34 mouse cellular contexts compared by ENCODE assay signal in genomic region chr5:130298831-130299460, GRCm38 (mm10).
"Had no signal": no experiment of that assay in that cellular context is flagged by ENCODE, and none has a peak within 500 bp of the region (broad histone marks: within the 10 kb centered on the region; RNA-seq: fewer than 3 reads in every experiment).

No protein-coding gene starts in this region.

- H3K4me3 ChIP-seq: heart, embryonic 10.5 days; heart, embryonic 12.5 days; heart, embryonic 13.5 days; heart, embryonic 15.5 days; hindbrain, embryonic 10.5 days; hindbrain, embryonic 12.5 days; hindbrain, embryonic 13.5 days; hindbrain, embryonic 15.5 days; intestine, embryonic 15.5 days; kidney, embryonic 15.5 days; layer of hippocampus, adult 2 months; left cerebral cortex, adult 2 months had no signal

- H3K4me2 ChIP-seq: heart, embryonic 11.5 days; heart, embryonic 12.5 days; heart, embryonic 13.5 days; heart, embryonic 15.5 days; hindbrain, embryonic 12.5 days; hindbrain, embryonic 13.5 days; hindbrain, embryonic 14.5 days; hindbrain, embryonic 15.5 days; intestine, embryonic 15.5 days; kidney, embryonic 15.5 days had no signal

- H3K27ac ChIP-seq: heart, embryonic 10.5 days; heart, embryonic 13.5 days; heart, embryonic 15.5 days; hindbrain, embryonic 10.5 days; hindbrain, embryonic 12.5 days; hindbrain, embryonic 13.5 days; hindbrain, embryonic 14.5 days; hindbrain, embryonic 15.5 days; intestine, embryonic 15.5 days; kidney, embryonic 15.5 days; kidney, postnatal 0 days; layer of hippocampus, adult 2 months; left cerebral cortex, adult 2 months had no signal

- DNase-seq: heart, postnatal 10 days; heart, postnatal 14 days; heart, postnatal 36 days; heart, postnatal 4 days; kidney, adult 11 months; kidney, adult 18-20 months; kidney, adult 2 months; kidney, adult 8-10 months; kidney, adult 9 months; kidney, postnatal 10 days; kidney, postnatal 14 days; kidney, postnatal 25 days; kidney, postnatal 36 days; kidney, postnatal 4 days; layer of hippocampus, adult 9-11 months; layer of hippocampus, postnatal 36 days had no signal

- ATAC-seq: inflammation-experienced regulatory T-cells, adult 6 months; intestine, embryonic 15.5 days; intestine, embryonic 16.5 days; intestine, postnatal 0 days had no signal

- H3K9me3 ChIP-seq: heart, embryonic 10.5 days; heart, embryonic 12.5 days; heart, embryonic 13.5 days; heart, embryonic 15.5 days; hindbrain, embryonic 10.5 days; hindbrain, embryonic 12.5 days; hindbrain, embryonic 13.5 days; hindbrain, embryonic 15.5 days; intestine, embryonic 15.5 days; kidney, embryonic 15.5 days had no signal

- H3K4me1 ChIP-seq: heart, embryonic 10.5 days; heart, embryonic 12.5 days; heart, embryonic 13.5 days; heart, embryonic 15.5 days; hindbrain, embryonic 10.5 days; hindbrain, embryonic 15.5 days; intestine, embryonic 15.5 days; kidney, embryonic 15.5 days had no signal

- H3K9ac ChIP-seq: heart, embryonic 12.5 days; heart, embryonic 13.5 days; heart, embryonic 15.5 days; hindbrain, embryonic 12.5 days; hindbrain, embryonic 13.5 days; hindbrain, embryonic 14.5 days; hindbrain, embryonic 15.5 days; intestine, embryonic 15.5 days; kidney, embryonic 15.5 days had no signal

- H3K27me3 ChIP-seq: heart, embryonic 12.5 days; heart, embryonic 13.5 days; heart, embryonic 15.5 days; hindbrain, embryonic 12.5 days; hindbrain, embryonic 13.5 days; hindbrain, embryonic 15.5 days; intestine, embryonic 15.5 days; kidney, embryonic 15.5 days had no signal
